Mouse (Mus musculus): Measurements from ENCODE around the gene Banp.

DNA sequence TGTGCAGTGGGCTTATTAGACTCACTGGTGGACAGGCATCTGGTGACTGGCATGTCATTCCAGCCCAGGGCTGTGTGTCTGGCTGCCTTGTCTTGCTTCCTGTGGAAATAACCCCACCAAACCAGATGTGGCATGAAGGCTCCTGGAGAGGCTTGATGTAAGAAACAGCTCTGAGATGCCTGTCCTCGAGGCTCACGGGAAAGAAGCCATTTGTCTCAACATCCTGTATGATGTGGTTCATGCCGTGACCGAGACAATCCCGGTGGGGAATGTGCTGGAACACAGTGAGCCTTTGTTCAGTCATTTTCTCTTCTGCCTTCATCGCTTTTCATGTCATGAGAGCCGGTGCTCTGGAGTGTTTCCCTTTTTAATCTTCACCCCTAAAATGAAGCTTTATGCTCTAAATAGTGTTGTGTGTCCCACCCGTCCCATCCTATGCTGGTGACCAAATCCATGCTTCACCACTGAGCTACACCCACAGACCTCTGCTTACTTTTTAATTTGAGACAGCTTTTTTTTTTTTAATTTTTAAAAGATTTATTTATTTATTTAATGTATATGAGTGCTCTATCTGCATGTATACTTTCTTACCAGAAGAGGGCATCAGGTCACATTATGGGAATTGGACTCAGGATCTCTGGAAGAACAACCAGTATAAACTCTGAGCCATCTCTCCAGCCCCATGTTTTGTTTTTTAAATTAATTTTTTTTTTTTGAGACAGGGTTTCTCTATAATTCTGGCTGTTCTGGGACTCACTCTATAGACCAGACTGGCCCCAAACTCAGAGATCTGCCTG lies 15.4 kb downstream of the Banp start:
- peak; percentile 14; the same call in 1 of the 2 replicates for TF ChIP-seq CTCF (IDR thresholded peaks at IDR 0.05; ENCODE audit: low read depth)
- no peak for TF ChIP-seq EP300 (IDR thresholded peaks at IDR 0.05; ENCODE audit: low read depth)

Measured in heart, postnatal 0 days (tissue).